10 mouse cellular contexts compared by ENCODE assay signal in the genomic region with DNA sequence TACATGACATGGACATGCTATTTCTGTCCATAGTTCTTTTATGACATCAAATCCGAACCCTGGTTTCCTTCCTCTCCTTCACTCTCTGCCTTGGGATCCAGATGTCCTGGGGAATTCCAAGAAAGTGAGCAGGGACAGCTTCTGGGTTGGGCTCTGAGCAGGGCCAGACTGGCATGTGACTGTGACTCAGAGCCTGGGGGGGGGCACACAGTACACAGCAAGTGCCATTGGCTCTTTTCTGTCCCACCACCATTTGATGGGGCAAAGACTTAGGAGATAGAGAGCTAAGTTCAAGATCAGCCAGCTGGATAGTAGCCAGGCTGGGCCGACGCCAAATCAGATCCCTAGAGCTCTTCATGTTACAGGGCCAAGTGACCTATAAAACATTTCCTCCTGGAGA. TPM values are rescaled to one million over a fixed set of nuclear protein-coding genes. Genes with fewer than 3 reads are reported as not detected.
DNase-seq lines count a peak whose midpoint lies in the region; ATAC-seq and TF ChIP-seq lines count a peak whose summit lies in the region.
"Had no signal": no experiment of that assay in that cellular context is flagged by ENCODE, and none has a peak within 500 bp of the region (broad histone marks: within the 10 kb centered on the region; RNA-seq: fewer than 3 reads in every experiment).

No protein-coding gene starts in this region.

- no peaks in the 10 kb centered on the region for H3K27me3 ChIP-seq in intestine, embryonic 16.5 days (replicated peaks; ENCODE audit: control insufficient read depth, insufficient read depth, low read length)
- H3K27me3 ChIP-seq in intestine, embryonic 15.5 days (replicated peaks): no peaks in the 10 kb centered on the region
- no peaks in the 10 kb centered on the region for H3K27me3 ChIP-seq in Patski
- H3K27me3 ChIP-seq in midbrain, postnatal 0 days (ENCODE audit: insufficient read depth, low read length): no peaks in the 10 kb centered on the region
- no peaks in the 10 kb centered on the region for H3K27me3 ChIP-seq in hindbrain, embryonic 16.5 days (replicated peaks; ENCODE audit: control insufficient read depth, insufficient read depth, low read length)
- H3K27me3 ChIP-seq: embryonic facial prominence, embryonic 13.5 days had no signal

- 0 out of 2 replicates have a peak, but pooled peaks cover 3% of the 10 kb centered on the region for H3K36me3 ChIP-seq in intestine, embryonic 16.5 days (ENCODE audit: control insufficient read depth, insufficient read depth, low read length)
- H3K36me3 ChIP-seq in intestine, embryonic 15.5 days: no peaks in the 10 kb centered on the region
- peaks cover 27% of the 10 kb centered on the region for H3K36me3 ChIP-seq in midbrain, postnatal 0 days (ENCODE audit: insufficient read depth, low read length)
- peaks cover 6% of the 10 kb centered on the region; the same call in 1 of the 2 replicates for H3K36me3 ChIP-seq in hindbrain, embryonic 16.5 days (ENCODE audit: control insufficient read depth, insufficient read depth, low read length)

- CTCF ChIA-PET in Patski (lab: Charles Lee): interaction anchor here (1.2 to 1.5 kb wide), 4 partner anchors 8 to 25 kb away, joined by 3 to 4 read pairs (median 4); no protein-coding TSS in a partner anchor

- POLR2A ChIA-PET in Patski (lab: Charles Lee): no interaction called here

- 55% methylated on average over 3 of the region's 3 CpGs for WGBS in intestine, embryonic 16.5 days
- WGBS in intestine, embryonic 15.5 days: 61% methylated on average over 3 of the region's 3 CpGs
- 80% methylated on average over 3 of the region's 3 CpGs for WGBS in midbrain, postnatal 0 days
- WGBS in hindbrain, embryonic 16.5 days: 66% methylated on average over 3 of the region's 3 CpGs

- no peak overlapping the region for H3K9ac ChIP-seq in intestine, embryonic 16.5 days (ENCODE audit: low read depth, low read length)
- H3K9ac ChIP-seq in intestine, embryonic 15.5 days: no peak overlapping the region
- H3K9ac ChIP-seq in midbrain, postnatal 0 days (replicated peaks; ENCODE audit: low read length, poor library complexity, severe bottlenecking): no peak overlapping the region
- no peak overlapping the region for H3K9ac ChIP-seq in hindbrain, embryonic 16.5 days (ENCODE audit: low read depth, low read length)
- H3K9ac ChIP-seq: embryonic facial prominence, embryonic 13.5 days had no signal

- 0 out of 2 replicates have a peak, but pooled peaks have one; percentile 17 for ATAC-seq in intestine, embryonic 16.5 days
- no peak for ATAC-seq in intestine, embryonic 15.5 days
- ATAC-seq in Patski: peak; percentile 65
- no peak for ATAC-seq in midbrain, postnatal 0 days (ENCODE audit: low FRiP score)
- no peak for ATAC-seq in hindbrain, embryonic 16.5 days

- in situ Hi-C loops in Patski (cut with MboI; ENCODE audit: low pct_unique_long_range_greater_than_20kb): no loop called here

- no peak overlapping the region for H3K4me3 ChIP-seq in intestine, embryonic 16.5 days (ENCODE audit: low read length)
- no peak overlapping the region for H3K4me3 ChIP-seq in intestine, embryonic 15.5 days (replicated peaks)
- no peak overlapping the region for H3K4me3 ChIP-seq in midbrain, postnatal 0 days (ENCODE audit: low read depth, low read length)
- no peak overlapping the region for H3K4me3 ChIP-seq in hindbrain, embryonic 16.5 days (ENCODE audit: low read length)
- H3K4me3 ChIP-seq: embryonic facial prominence, embryonic 13.5 days had no signal

- TF ChIP-seq CTCF in Patski (IDR thresholded peaks at IDR 0.05): no peak
- TF ChIP-seq CTCF in midbrain, postnatal 0 days (IDR thresholded peaks at IDR 0.05): no peak

- H3K9me3 ChIP-seq in intestine, embryonic 16.5 days (ENCODE audit: control insufficient read depth, low read length): no peaks in the 10 kb centered on the region
- no peaks in the 10 kb centered on the region for H3K9me3 ChIP-seq in intestine, embryonic 15.5 days
- no peaks in the 10 kb centered on the region for H3K9me3 ChIP-seq in midbrain, postnatal 0 days (ENCODE audit: low read length)
- H3K9me3 ChIP-seq in hindbrain, embryonic 16.5 days (ENCODE audit: control insufficient read depth, low read length): no peaks in the 10 kb centered on the region
- H3K9me3 ChIP-seq: embryonic facial prominence, embryonic 13.5 days; G1E had no signal

- DNase-seq in Patski (ENCODE audit: low read depth, low spot score): peak; percentile 65
- peak; percentile 47 for DNase-seq in fat pad, adult 2 months (ENCODE audit: extremely low read depth, low read depth, low spot score)
- peak; percentile 46 to 57 for DNase-seq in kidney, postnatal 4 days
- DNase-seq in left cerebral cortex, adult 18-20 months (ENCODE audit: low spot score in 2 of 2): no peak
- no peak for DNase-seq in midbrain, postnatal 0 days (ENCODE audit: low spot score)

- H3K27ac ChIP-seq in intestine, embryonic 16.5 days (ENCODE audit: low read length): no peak overlapping the region
- no peak overlapping the region for H3K27ac ChIP-seq in intestine, embryonic 15.5 days
- no peak overlapping the region for H3K27ac ChIP-seq in midbrain, postnatal 0 days (ENCODE audit: low read depth, low read length)
- no peak overlapping the region for H3K27ac ChIP-seq in hindbrain, embryonic 16.5 days (ENCODE audit: low read depth, low read length)
- H3K27ac ChIP-seq: embryonic facial prominence, embryonic 13.5 days had no signal

- H3K4me1 ChIP-seq in intestine, embryonic 16.5 days (ENCODE audit: control insufficient read depth, insufficient read depth, low read length): peaks cover 8% of the 10 kb centered on the region; the same call in 1 of the 2 replicates
- peaks cover 4% of the 10 kb centered on the region; the same call in 1 of the 2 replicates for H3K4me1 ChIP-seq in intestine, embryonic 15.5 days (replicated peaks)
- H3K4me1 ChIP-seq in midbrain, postnatal 0 days (ENCODE audit: insufficient read depth, low read length): no peaks in the 10 kb centered on the region
- no peaks in the 10 kb centered on the region for H3K4me1 ChIP-seq in hindbrain, embryonic 16.5 days (ENCODE audit: control insufficient read depth, insufficient read depth, low read depth, low read length)
- H3K4me1 ChIP-seq: embryonic facial prominence, embryonic 13.5 days had no signal

- no peak overlapping the region for H3K4me2 ChIP-seq in intestine, embryonic 16.5 days (ENCODE audit: low read depth, low read length)
- no peak overlapping the region for H3K4me2 ChIP-seq in intestine, embryonic 15.5 days (replicated peaks)
- no peak overlapping the region for H3K4me2 ChIP-seq in midbrain, postnatal 0 days (ENCODE audit: low read depth, low read length, poor library complexity, severe bottlenecking)
- H3K4me2 ChIP-seq in hindbrain, embryonic 16.5 days (ENCODE audit: low read length): no peak overlapping the region
- H3K4me2 ChIP-seq: embryonic facial prominence, embryonic 13.5 days had no signal

RNA-seq across cellular contexts. Expression of a gene that starts 11.1 kb away (rescaled TPM):
- 22.6 and 23.7 TPM in 2 replicates for polyA plus RNA-seq in intestine, embryonic 16.5 days (2015; fragmentation: Nextera tagmentation; extraction: Ambion mirVana)
- polyA plus RNA-seq in intestine, embryonic 15.5 days (2015; fragmentation: Nextera tagmentation; extraction: Ambion mirVana): 20.9 and 21.0 TPM in 2 replicates
- polyA plus RNA-seq in Patski (2021): 58.5 TPM
- total RNA-seq in left cerebral cortex, adult 18-20 months (2021): 10 to 100 TPM in 1 of 2 experiments, 1 to 10 TPM in 1; 9.2 to 10.0 TPM
- total RNA-seq in midbrain, postnatal 0 days (2014; rRNA removed): 36.3 and 40.0 TPM in 2 replicates
- polyA plus RNA-seq in midbrain, postnatal 0 days (2015; fragmentation: Nextera tagmentation; extraction: Ambion mirVana): 55.6 and 58.7 TPM in 2 replicates
- polyA plus RNA-seq in hindbrain, embryonic 16.5 days (2015; fragmentation: Nextera tagmentation; extraction: Ambion mirVana): 43.0 and 45.6 TPM in 2 replicates

Comparison
In these comparisons a context has a peak if more than half of its experiments do, and no peak if none do; other contexts are left out.
1. ATAC-seq: peak in intestine, embryonic 16.5 days (single experiment) and Patski (single experiment); none in intestine, embryonic 15.5 days (single experiment), midbrain, postnatal 0 days (single experiment) and hindbrain, embryonic 16.5 days (single experiment).
2. DNase-seq: peak in Patski (single experiment), fat pad, adult 2 months (single experiment) and kidney, postnatal 4 days (2 of 2); none in left cerebral cortex, adult 18-20 months (0 of 2) and midbrain, postnatal 0 days (single experiment).